Mouse (Mus musculus): ENCODE measurements at regions not wholly inside any gene's neighbourhood (a gene's known extent, or its start where the extent isn't known, plus 50 kb on each side); places are given as distances from the start of the nearest gene placed in this dataset.

- H3K9ac ChIP-seq (ENCODE audit: low read length): no peak overlapping the region
- H3K4me2 ChIP-seq (ENCODE audit: low read depth, low read length): no peak overlapping the region
- no peaks in the 10 kb centered on the region for H3K36me3 ChIP-seq (ENCODE audit: control insufficient read depth, insufficient read depth, low read length)
- WGBS: 91% methylated on average over 11 of the region's 11 CpGs
- H3K27ac ChIP-seq (ENCODE audit: low read length): no peak overlapping the region
- no peaks in the 10 kb centered on the region for H3K27me3 ChIP-seq (ENCODE audit: control insufficient read depth, insufficient read depth, low read length)
- H3K9me3 ChIP-seq (replicated peaks; ENCODE audit: control insufficient read depth, low read length): no peaks in the 10 kb centered on the region
- no peak for ATAC-seq (ENCODE audit: insufficient read depth, low FRiP score)
- no peaks in the 10 kb centered on the region for H3K4me1 ChIP-seq (ENCODE audit: control insufficient read depth, insufficient read depth, low read length)
- H3K4me3 ChIP-seq (replicated peaks; ENCODE audit: low read length): no peak overlapping the region
Measured at GRCm38 (mm10) chr3:147968271-147968670, 1022.1 kb downstream of the Adgrl2 start.

- 77% methylated on average over 9 of the region's 9 CpGs for WGBS
- H3K27ac ChIP-seq (ENCODE audit: low read length): no peak overlapping the region
- H3K27me3 ChIP-seq (ENCODE audit: control insufficient read depth, insufficient read depth, low read length): no peaks in the 10 kb centered on the region
- no peaks in the 10 kb centered on the region for H3K4me1 ChIP-seq (ENCODE audit: control insufficient read depth, insufficient read depth, low read length)
- no peaks in the 10 kb centered on the region for H3K36me3 ChIP-seq (ENCODE audit: control insufficient read depth, insufficient read depth, low read length)
- H3K4me3 ChIP-seq (replicated peaks; ENCODE audit: low read length): no peak overlapping the region
- no peaks in the 10 kb centered on the region for H3K9me3 ChIP-seq (replicated peaks; ENCODE audit: control insufficient read depth, low read length)
- H3K9ac ChIP-seq (ENCODE audit: low read length): no peak overlapping the region
- H3K4me2 ChIP-seq (ENCODE audit: low read depth, low read length): no peak overlapping the region
- ATAC-seq (ENCODE audit: insufficient read depth, low FRiP score): no peak
Measured at GRCm38 (mm10) chr3:147967866-147968265, 1022.5 kb downstream of the Adgrl2 start.

GRCm38 (mm10) chr3:147967261-147967660 lies 1023.1 kb downstream of the Adgrl2 start:
- Histone ChIP-seq H3K4me3 (replicated peaks; ENCODE audit: low read length) (no peak overlapping the region), H3K36me3 (ENCODE audit: control insufficient read depth, insufficient read depth, low read length) (no peaks in the 10 kb centered on the region), H3K27me3 (ENCODE audit: control insufficient read depth, insufficient read depth, low read length) (no peaks in the 10 kb centered on the region), H3K4me1 (ENCODE audit: control insufficient read depth, insufficient read depth, low read length) (no peaks in the 10 kb centered on the region), H3K9ac (ENCODE audit: low read length) (no peak overlapping the region), H3K4me2 (ENCODE audit: low read depth, low read length) (no peak overlapping the region), H3K27ac (ENCODE audit: low read length) (no peak overlapping the region), H3K9me3 (replicated peaks; ENCODE audit: control insufficient read depth, low read length) (no peaks in the 10 kb centered on the region)
- ATAC-seq (ENCODE audit: insufficient read depth, low FRiP score): no peak
- WGBS: 88% methylated on average over 3 of the region's 3 CpGs

GRCm38 (mm10) chr3:147966827-147967226 lies 1023.5 kb downstream of the Adgrl2 start:
- H3K27ac ChIP-seq (ENCODE audit: low read length): no peak overlapping the region
- ATAC-seq (ENCODE audit: insufficient read depth, low FRiP score): no peak
- no peak overlapping the region for H3K9ac ChIP-seq (ENCODE audit: low read length)
- WGBS: 84% methylated on average over 8 of the region's 8 CpGs
- H3K36me3 ChIP-seq (ENCODE audit: control insufficient read depth, insufficient read depth, low read length): no peaks in the 10 kb centered on the region
- H3K9me3 ChIP-seq (replicated peaks; ENCODE audit: control insufficient read depth, low read length): no peaks in the 10 kb centered on the region
- H3K27me3 ChIP-seq (ENCODE audit: control insufficient read depth, insufficient read depth, low read length): no peaks in the 10 kb centered on the region
- no peak overlapping the region for H3K4me3 ChIP-seq (replicated peaks; ENCODE audit: low read length)
- no peak overlapping the region for H3K4me2 ChIP-seq (ENCODE audit: low read depth, low read length)
- H3K4me1 ChIP-seq (ENCODE audit: control insufficient read depth, insufficient read depth, low read length): no peaks in the 10 kb centered on the region

- H3K4me1 ChIP-seq (ENCODE audit: control insufficient read depth, insufficient read depth, low read length): no peaks in the 10 kb centered on the region
- H3K4me2 ChIP-seq (ENCODE audit: low read depth, low read length): no peak overlapping the region
- no peak for ATAC-seq (ENCODE audit: insufficient read depth, low FRiP score)
- H3K27me3 ChIP-seq (ENCODE audit: control insufficient read depth, insufficient read depth, low read length): no peaks in the 10 kb centered on the region
- H3K9ac ChIP-seq (ENCODE audit: low read length): no peak overlapping the region
- no peak overlapping the region for H3K4me3 ChIP-seq (replicated peaks; ENCODE audit: low read length)
- WGBS: 77% methylated on average over 12 of the region's 12 CpGs
- H3K36me3 ChIP-seq (ENCODE audit: control insufficient read depth, insufficient read depth, low read length): no peaks in the 10 kb centered on the region
- no peak overlapping the region for H3K27ac ChIP-seq (ENCODE audit: low read length)
- H3K9me3 ChIP-seq (replicated peaks; ENCODE audit: control insufficient read depth, low read length): no peaks in the 10 kb centered on the region
Measured at GRCm38 (mm10) chr3:147966379-147966778, 1024.0 kb downstream of the Adgrl2 start.

- no peaks in the 10 kb centered on the region for H3K27me3 ChIP-seq (ENCODE audit: control insufficient read depth, insufficient read depth, low read length)
- 47% methylated on average over 13 of the region's 13 CpGs for WGBS
- no peaks in the 10 kb centered on the region for H3K36me3 ChIP-seq (ENCODE audit: control insufficient read depth, insufficient read depth, low read length)
- no peak overlapping the region for H3K4me2 ChIP-seq (ENCODE audit: low read depth, low read length)
- ATAC-seq (ENCODE audit: insufficient read depth, low FRiP score): no peak
- H3K27ac ChIP-seq (ENCODE audit: low read length): no peak overlapping the region
- H3K4me3 ChIP-seq (replicated peaks; ENCODE audit: low read length): no peak overlapping the region
- no peaks in the 10 kb centered on the region for H3K4me1 ChIP-seq (ENCODE audit: control insufficient read depth, insufficient read depth, low read length)
- no peak overlapping the region for H3K9ac ChIP-seq (ENCODE audit: low read length)
- H3K9me3 ChIP-seq (replicated peaks; ENCODE audit: control insufficient read depth, low read length): no peaks in the 10 kb centered on the region
Measured at GRCm38 (mm10) chr3:147963698-147964476, 1026.5 kb downstream of the Adgrl2 start.

- no peaks in the 10 kb centered on the region for H3K9me3 ChIP-seq (replicated peaks; ENCODE audit: control insufficient read depth, low read length)
- H3K27me3 ChIP-seq (ENCODE audit: control insufficient read depth, insufficient read depth, low read length): no peaks in the 10 kb centered on the region
- H3K4me1 ChIP-seq (ENCODE audit: control insufficient read depth, insufficient read depth, low read length): no peaks in the 10 kb centered on the region
- 40% methylated on average over 13 of the region's 13 CpGs for WGBS
- no peak for ATAC-seq (ENCODE audit: insufficient read depth, low FRiP score)
- H3K9ac ChIP-seq (ENCODE audit: low read length): no peak overlapping the region
- H3K36me3 ChIP-seq (ENCODE audit: control insufficient read depth, insufficient read depth, low read length): no peaks in the 10 kb centered on the region
- H3K4me2 ChIP-seq (ENCODE audit: low read depth, low read length): no peak overlapping the region
- no peak overlapping the region for H3K27ac ChIP-seq (ENCODE audit: low read length)
- H3K4me3 ChIP-seq (replicated peaks; ENCODE audit: low read length): no peak overlapping the region
Measured at GRCm38 (mm10) chr3:147948041-147948592, 1042.2 kb downstream of the Adgrl2 start.

- Histone ChIP-seq H3K4me1 (ENCODE audit: control insufficient read depth, insufficient read depth, low read length) (no peaks in the 10 kb centered on the region), H3K36me3 (ENCODE audit: control insufficient read depth, insufficient read depth, low read length) (no peaks in the 10 kb centered on the region), H3K27me3 (ENCODE audit: control insufficient read depth, insufficient read depth, low read length) (no peaks in the 10 kb centered on the region), H3K4me3 (replicated peaks; ENCODE audit: low read length) (no peak overlapping the region), H3K27ac (ENCODE audit: low read length) (no peak overlapping the region), H3K4me2 (ENCODE audit: low read depth, low read length) (no peak overlapping the region), H3K9ac (ENCODE audit: low read length) (no peak overlapping the region), H3K9me3 (replicated peaks; ENCODE audit: control insufficient read depth, low read length) (no peaks in the 10 kb centered on the region)
- 83% methylated on average over 4 of the region's 4 CpGs for WGBS
- ATAC-seq (ENCODE audit: insufficient read depth, low FRiP score): no peak
Measured at GRCm38 (mm10) chr3:147943314-147943713, 1047.0 kb downstream of the Adgrl2 start.

- Histone ChIP-seq H3K27me3 (ENCODE audit: control insufficient read depth, insufficient read depth, low read length) (no peaks in the 10 kb centered on the region), H3K36me3 (ENCODE audit: control insufficient read depth, insufficient read depth, low read length) (no peaks in the 10 kb centered on the region), H3K9me3 (replicated peaks; ENCODE audit: control insufficient read depth, low read length) (no peaks in the 10 kb centered on the region), H3K4me2 (ENCODE audit: low read depth, low read length) (no peak overlapping the region), H3K4me1 (ENCODE audit: control insufficient read depth, insufficient read depth, low read length) (no peaks in the 10 kb centered on the region), H3K4me3 (replicated peaks; ENCODE audit: low read length) (no peak overlapping the region), H3K27ac (ENCODE audit: low read length) (no peak overlapping the region), H3K9ac (ENCODE audit: low read length) (no peak overlapping the region)
- 36% methylated on average over 6 of the region's 6 CpGs for WGBS
- ATAC-seq (ENCODE audit: insufficient read depth, low FRiP score): no peak
Measured at GRCm38 (mm10) chr3:147930811-147931251, 1059.5 kb downstream of the Adgrl2 start.
